Comparison of ENCODE assay signal across 16 mouse cellular contexts in genomic region chr7:77152393-77152792, GRCm38 (mm10).
DNase-seq lines count a peak whose midpoint lies in the region; ATAC-seq and TF ChIP-seq lines count a peak whose summit lies in the region.
"Had no signal": no experiment of that assay in that cellular context is flagged by ENCODE, and none has a peak within 500 bp of the region (broad histone marks: within the 10 kb centered on the region; RNA-seq: fewer than 3 reads in every experiment).

No protein-coding gene starts in this region.

- DNase-seq in forebrain, embryonic 14.5 days (ENCODE audit: low spot score) = peak; percentile 65
- no peak for DNase-seq in forebrain, embryonic 11.5 days (ENCODE audit: low spot score)
- DNase-seq in midbrain, embryonic 14.5 days = peak; percentile 36
- DNase-seq in gastrocnemius, adult 2 months = no peak
- no peak for DNase-seq in frontal cortex, postnatal 14 days (ENCODE audit: low spot score in 2 of 2)
- DNase-seq: B cell, adult 2 months; cerebellum, adult 18-20 months; heart, postnatal 36 days; lung, adult 2 months; right cerebral cortex, postnatal 25 days; thymus, postnatal 36 days had no signal

- no peaks in the 10 kb centered on the region for H3K27me3 ChIP-seq in forebrain, embryonic 14.5 days (replicated peaks; ENCODE audit: control insufficient read depth, insufficient read depth, low read length)
- no peaks in the 10 kb centered on the region for H3K27me3 ChIP-seq in forebrain, embryonic 11.5 days (ENCODE audit: control insufficient read depth, insufficient read depth, low read length)
- no peaks in the 10 kb centered on the region for H3K27me3 ChIP-seq in midbrain, embryonic 14.5 days (ENCODE audit: control insufficient read depth, insufficient read depth, low read length)
- H3K27me3 ChIP-seq in midbrain, embryonic 16.5 days (ENCODE audit: control insufficient read depth, insufficient read depth, low read depth, low read length) = no peaks in the 10 kb centered on the region
- no peaks in the 10 kb centered on the region for H3K27me3 ChIP-seq in hindbrain, embryonic 16.5 days (replicated peaks; ENCODE audit: control insufficient read depth, insufficient read depth, low read length)
- H3K27me3 ChIP-seq in neural tube, embryonic 15.5 days (replicated peaks) = no peaks in the 10 kb centered on the region
- H3K27me3 ChIP-seq: limb, embryonic 15.5 days; megakaryocyte, embryonic 14.5 days had no signal

- H3K4me1 ChIP-seq in forebrain, embryonic 14.5 days (ENCODE audit: control insufficient read depth, insufficient read depth, low read length) = peaks cover 10% of the 10 kb centered on the region
- H3K4me1 ChIP-seq in forebrain, embryonic 11.5 days (replicated peaks; ENCODE audit: control insufficient read depth, insufficient read depth, low read length) = no peaks in the 10 kb centered on the region
- 0 out of 2 replicates have a peak, but pooled peaks cover 4% of the 10 kb centered on the region for H3K4me1 ChIP-seq in midbrain, embryonic 14.5 days (ENCODE audit: control insufficient read depth, insufficient read depth, low read length)
- H3K4me1 ChIP-seq in midbrain, embryonic 16.5 days (ENCODE audit: control insufficient read depth, insufficient read depth, low read length) = no peaks in the 10 kb centered on the region; the same call in 1 of the 2 replicates
- H3K4me1 ChIP-seq in hindbrain, embryonic 16.5 days (ENCODE audit: control insufficient read depth, insufficient read depth, low read depth, low read length) = 0 out of 2 replicates have a peak, but pooled peaks cover 2% of the 10 kb centered on the region
- H3K4me1 ChIP-seq in neural tube, embryonic 15.5 days = peaks cover 7% of the 10 kb centered on the region
- H3K4me1 ChIP-seq: limb, embryonic 15.5 days; megakaryocyte, embryonic 14.5 days had no signal

- H3K9me3 ChIP-seq in forebrain, embryonic 14.5 days (replicated peaks; ENCODE audit: control insufficient read depth, low read length) = no peaks in the 10 kb centered on the region
- no peaks in the 10 kb centered on the region for H3K9me3 ChIP-seq in forebrain, embryonic 11.5 days (ENCODE audit: control insufficient read depth, low read length)
- no peaks in the 10 kb centered on the region for H3K9me3 ChIP-seq in midbrain, embryonic 14.5 days (ENCODE audit: control insufficient read depth, low read length)
- no peaks in the 10 kb centered on the region for H3K9me3 ChIP-seq in midbrain, embryonic 16.5 days (replicated peaks; ENCODE audit: control insufficient read depth, low read length, poor library complexity, severe bottlenecking)
- H3K9me3 ChIP-seq in hindbrain, embryonic 16.5 days (ENCODE audit: control insufficient read depth, low read length) = no peaks in the 10 kb centered on the region
- no peaks in the 10 kb centered on the region for H3K9me3 ChIP-seq in neural tube, embryonic 15.5 days (replicated peaks)
- H3K9me3 ChIP-seq: limb, embryonic 15.5 days; megakaryocyte, embryonic 14.5 days had no signal

- intact Hi-C loops in gastrocnemius, adult 2 months (cut with DNase I) = no loop called here

- no peak overlapping the region for H3K27ac ChIP-seq in forebrain, embryonic 14.5 days (ENCODE audit: low read depth, low read length)
- H3K27ac ChIP-seq in forebrain, embryonic 11.5 days (ENCODE audit: low read depth, low read length) = no peak overlapping the region
- no peak overlapping the region for H3K27ac ChIP-seq in midbrain, embryonic 14.5 days (replicated peaks; ENCODE audit: low read depth, low read length)
- H3K27ac ChIP-seq in midbrain, embryonic 16.5 days (ENCODE audit: low read length) = no peak overlapping the region
- no peak overlapping the region for H3K27ac ChIP-seq in hindbrain, embryonic 16.5 days (ENCODE audit: low read depth, low read length)
- peak overlapping the region; percentile 15; the same call in 1 of the 2 replicates for H3K27ac ChIP-seq in neural tube, embryonic 15.5 days (replicated peaks)
- no peak overlapping the region for H3K27ac ChIP-seq in gastrocnemius, adult 2 months
- H3K27ac ChIP-seq: limb, embryonic 15.5 days had no signal

- 8% methylated on average over 3 of the region's 3 CpGs for WGBS in forebrain, embryonic 14.5 days
- 27% methylated on average over 3 of the region's 3 CpGs for WGBS in forebrain, embryonic 11.5 days
- 11% methylated on average over 3 of the region's 3 CpGs for WGBS in midbrain, embryonic 14.5 days
- 9% methylated on average over 3 of the region's 3 CpGs for WGBS in midbrain, embryonic 16.5 days
- 10% methylated on average over 3 of the region's 3 CpGs for WGBS in hindbrain, embryonic 16.5 days
- 25% methylated on average over 3 of the region's 3 CpGs for WGBS in neural tube, embryonic 15.5 days

- no peaks in the 10 kb centered on the region for H3K36me3 ChIP-seq in forebrain, embryonic 14.5 days (ENCODE audit: control insufficient read depth, insufficient read depth, low read length)
- no peaks in the 10 kb centered on the region for H3K36me3 ChIP-seq in forebrain, embryonic 11.5 days (ENCODE audit: control insufficient read depth, insufficient read depth, low read length)
- H3K36me3 ChIP-seq in midbrain, embryonic 14.5 days (ENCODE audit: control insufficient read depth, insufficient read depth, low read length) = no peaks in the 10 kb centered on the region
- no peaks in the 10 kb centered on the region for H3K36me3 ChIP-seq in midbrain, embryonic 16.5 days (ENCODE audit: control insufficient read depth, insufficient read depth, low read length)
- H3K36me3 ChIP-seq in hindbrain, embryonic 16.5 days (ENCODE audit: control insufficient read depth, insufficient read depth, low read length) = no peaks in the 10 kb centered on the region
- no peaks in the 10 kb centered on the region for H3K36me3 ChIP-seq in neural tube, embryonic 15.5 days
- H3K36me3 ChIP-seq: limb, embryonic 15.5 days had no signal

- peak; percentile 78 for ATAC-seq in forebrain, embryonic 14.5 days
- ATAC-seq in forebrain, embryonic 11.5 days (replicated peaks; ENCODE audit: low FRiP score) = no peak
- ATAC-seq in midbrain, embryonic 14.5 days (ENCODE audit: low FRiP score, low TSS enrichment) = no peak
- no peak for ATAC-seq in midbrain, embryonic 16.5 days
- ATAC-seq in hindbrain, embryonic 16.5 days = peak; percentile 68
- ATAC-seq in neural tube, embryonic 15.5 days (ENCODE audit: low FRiP score) = peak; percentile 24; the same call in 1 of the 2 replicates

- H3K4me2 ChIP-seq in forebrain, embryonic 14.5 days (ENCODE audit: low read length) = no peak overlapping the region
- no peak overlapping the region for H3K4me2 ChIP-seq in forebrain, embryonic 11.5 days (ENCODE audit: low read depth, low read length, severe bottlenecking)
- H3K4me2 ChIP-seq in midbrain, embryonic 14.5 days (ENCODE audit: low read length) = no peak overlapping the region
- no peak overlapping the region for H3K4me2 ChIP-seq in midbrain, embryonic 16.5 days (ENCODE audit: low read length)
- H3K4me2 ChIP-seq in hindbrain, embryonic 16.5 days (ENCODE audit: low read length) = no peak overlapping the region
- H3K4me2 ChIP-seq in neural tube, embryonic 15.5 days = no peak overlapping the region
- H3K4me2 ChIP-seq: limb, embryonic 15.5 days had no signal

- TF ChIP-seq CTCF in gastrocnemius, adult 2 months (IDR thresholded peaks at IDR 0.05) = no peak

- no peak overlapping the region for H3K4me3 ChIP-seq in forebrain, embryonic 14.5 days (ENCODE audit: low read depth, low read length)
- H3K4me3 ChIP-seq in forebrain, embryonic 11.5 days (ENCODE audit: low read depth, low read length) = no peak overlapping the region
- no peak overlapping the region for H3K4me3 ChIP-seq in midbrain, embryonic 14.5 days (replicated peaks; ENCODE audit: low read depth, low read length)
- no peak overlapping the region for H3K4me3 ChIP-seq in midbrain, embryonic 16.5 days (ENCODE audit: low read depth, low read length)
- no peak overlapping the region for H3K4me3 ChIP-seq in hindbrain, embryonic 16.5 days (ENCODE audit: low read length)
- H3K4me3 ChIP-seq in neural tube, embryonic 15.5 days (replicated peaks) = no peak overlapping the region
- H3K4me3 ChIP-seq in gastrocnemius, adult 2 months = no peak overlapping the region
- H3K4me3 ChIP-seq: limb, embryonic 15.5 days; megakaryocyte, embryonic 14.5 days had no signal

- H3K9ac ChIP-seq in forebrain, embryonic 14.5 days (ENCODE audit: low read length) = no peak overlapping the region
- H3K9ac ChIP-seq in forebrain, embryonic 11.5 days (ENCODE audit: low read length) = no peak overlapping the region
- H3K9ac ChIP-seq in midbrain, embryonic 14.5 days (replicated peaks; ENCODE audit: low read length) = no peak overlapping the region
- no peak overlapping the region for H3K9ac ChIP-seq in midbrain, embryonic 16.5 days (ENCODE audit: low read depth, low read length)
- H3K9ac ChIP-seq in hindbrain, embryonic 16.5 days (ENCODE audit: low read depth, low read length) = no peak overlapping the region
- H3K9ac ChIP-seq in neural tube, embryonic 15.5 days (replicated peaks) = no peak overlapping the region
- H3K9ac ChIP-seq: limb, embryonic 15.5 days had no signal

Comparison
In these comparisons a context has a peak if more than half of its experiments do, and no peak if none do; other contexts are left out.
1. ATAC-seq: peak in forebrain, embryonic 14.5 days (single experiment), hindbrain, embryonic 16.5 days (single experiment) and neural tube, embryonic 15.5 days (single experiment); none in forebrain, embryonic 11.5 days (single experiment), midbrain, embryonic 14.5 days (single experiment) and midbrain, embryonic 16.5 days (single experiment).
2. DNase-seq: peak in forebrain, embryonic 14.5 days (single experiment) and midbrain, embryonic 14.5 days (single experiment); none in forebrain, embryonic 11.5 days (single experiment), gastrocnemius, adult 2 months (single experiment) and frontal cortex, postnatal 14 days (0 of 2).